Mouse (Mus musculus) gastrocnemius, postnatal 36 days (tissue): ENCODE measurements around the gene Btbd16. TPM values are rescaled to one million over a fixed set of nuclear protein-coding genes. Genes with fewer than 3 reads are reported as not detected.

ENCODE experiments used
- DNase-seq, 2 experiments: peaks; one replicate each; pipeline ENCODE4 v3.0.0; 2022
- intact Hi-C: fragments of 180-260 bp; cut with DNase I; formaldehyde crosslinking; loops from one replicate; pipeline ENCODE4 v1.15.1; 2025
- total RNA-seq, 2 experiments: library from RNA; stranded (reverse); gene quantifications; 2 replicates each; pipeline ENCODE4 v1.2.3; 2021

Btbd16 gene
- total RNA-seq, 2 experiments from 2014 or later = not detected

DNA sequence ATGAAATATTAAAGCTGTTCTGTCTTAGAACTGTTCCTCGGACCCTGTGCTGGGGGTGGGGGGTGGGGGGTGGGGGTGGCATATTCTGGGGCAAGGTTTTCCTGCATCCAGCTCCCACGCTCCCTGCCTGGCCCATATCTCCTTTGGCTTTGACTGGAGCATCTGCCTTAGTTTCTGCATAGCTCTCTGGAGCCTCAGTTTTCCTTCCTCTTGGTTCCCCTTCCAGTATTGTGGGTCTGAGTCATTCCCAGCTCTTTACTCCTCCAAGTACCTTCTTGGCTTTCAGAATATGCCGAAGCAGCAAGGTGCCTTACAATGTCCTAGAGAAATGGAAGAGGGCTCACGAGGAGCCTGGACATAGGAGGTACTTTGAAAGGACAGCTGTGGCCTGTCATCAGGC lies 36.4 kb downstream of the Btbd16 start:
- intact Hi-C loops = no loop called here
- DNase-seq = no peak

GRCm38 (mm10) chr7:130812407-130812806 lies 38.5 kb downstream of the Btbd16 start:
- intact Hi-C loops = no loop called here
- DNase-seq = no peak

DNA sequence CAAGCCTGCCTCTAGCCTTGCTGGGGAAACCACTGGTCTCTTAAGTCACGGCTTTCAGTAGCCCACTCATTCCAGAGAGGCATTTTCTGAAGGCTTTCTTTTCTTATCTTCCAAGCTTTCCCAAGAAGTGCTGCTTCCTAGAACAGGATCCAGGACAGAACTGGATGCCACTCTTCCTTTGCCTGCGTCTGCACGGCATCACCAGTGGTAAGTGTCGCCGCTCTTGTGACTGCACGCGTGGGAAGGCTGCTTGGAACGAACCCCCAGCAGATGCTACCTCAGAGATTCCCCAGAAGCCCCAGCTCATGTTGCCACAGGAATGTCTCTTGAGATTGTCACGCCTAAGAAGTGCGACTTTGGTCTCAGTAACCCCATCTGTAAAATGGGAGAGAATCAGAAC lies 41.7 kb downstream of the Btbd16 start:
- no peak for DNase-seq
- intact Hi-C loops = no loop called here

DNA sequence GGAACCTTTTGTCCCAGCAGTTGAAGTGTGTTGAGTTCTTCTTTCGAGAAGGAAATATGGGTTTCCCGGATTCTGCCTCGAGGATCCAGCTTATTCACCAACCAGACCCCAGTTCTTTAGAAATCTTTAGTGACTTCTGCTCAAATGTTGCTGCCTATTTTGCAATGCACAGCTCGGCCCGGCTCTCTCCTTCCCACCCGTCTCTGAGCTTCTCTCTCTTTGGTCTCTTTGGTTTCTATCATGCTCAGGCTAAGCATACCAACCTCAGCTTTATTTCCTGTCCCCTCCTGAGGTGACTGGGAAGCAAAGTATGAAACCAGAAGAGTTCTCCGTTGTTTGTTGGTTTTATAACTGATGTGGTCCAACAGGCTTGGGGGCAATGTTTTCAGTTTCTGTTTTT lies 42.4 kb downstream of the Btbd16 start:
- intact Hi-C loops = no loop called here
- no peak for DNase-seq

DNA sequence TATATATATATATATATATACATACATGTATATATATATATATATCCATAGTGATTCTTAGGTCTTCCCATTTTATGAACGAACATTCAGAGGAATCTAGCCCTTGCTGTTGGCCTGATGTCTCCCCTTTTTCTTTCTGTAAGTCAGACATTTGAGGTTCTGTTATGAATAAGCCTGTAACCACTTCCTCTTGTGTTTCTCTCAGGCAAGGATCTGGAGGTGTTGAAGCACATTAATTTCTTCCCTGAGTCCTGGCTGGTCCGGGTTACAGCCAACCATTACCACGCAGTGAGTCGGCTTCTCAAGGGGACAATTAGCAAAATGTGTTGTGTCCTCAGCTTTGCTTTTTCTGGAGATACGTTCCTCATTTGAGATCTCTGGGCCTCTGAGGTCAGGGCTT lies 44.9 kb downstream of the Btbd16 start:
- intact Hi-C loops = no loop called here
- DNase-seq = no peak

GRCm38 (mm10) chr7:130819624-130820023 lies 45.8 kb downstream of the Btbd16 start:
- DNase-seq = no peak
- intact Hi-C loops = no loop called here

DNA sequence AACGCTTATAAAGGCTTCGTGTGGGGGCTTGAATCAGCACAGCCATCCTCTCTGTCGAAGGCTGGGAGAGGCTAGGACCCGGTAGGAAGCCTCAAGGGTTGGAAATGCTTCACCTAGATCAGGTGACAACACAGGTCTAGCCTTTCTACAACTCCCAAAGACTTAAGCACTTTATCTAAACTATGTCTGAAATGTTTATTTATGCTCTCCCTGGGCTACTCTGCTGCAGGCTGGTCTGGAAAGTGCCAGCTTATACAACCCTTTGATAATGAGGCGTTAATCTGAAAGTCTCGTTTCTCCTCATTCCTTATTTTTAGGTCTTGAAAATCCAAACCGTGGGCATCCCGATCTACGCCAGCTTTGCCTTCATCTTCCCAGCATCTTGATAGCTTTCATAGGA lies 50.1 kb downstream of the Btbd16 start:
- no peak for DNase-seq
- intact Hi-C loops = loop anchor here (2.0 kb wide), 1 partner anchor 51 kb away; no protein-coding TSS in a partner anchor

DNA sequence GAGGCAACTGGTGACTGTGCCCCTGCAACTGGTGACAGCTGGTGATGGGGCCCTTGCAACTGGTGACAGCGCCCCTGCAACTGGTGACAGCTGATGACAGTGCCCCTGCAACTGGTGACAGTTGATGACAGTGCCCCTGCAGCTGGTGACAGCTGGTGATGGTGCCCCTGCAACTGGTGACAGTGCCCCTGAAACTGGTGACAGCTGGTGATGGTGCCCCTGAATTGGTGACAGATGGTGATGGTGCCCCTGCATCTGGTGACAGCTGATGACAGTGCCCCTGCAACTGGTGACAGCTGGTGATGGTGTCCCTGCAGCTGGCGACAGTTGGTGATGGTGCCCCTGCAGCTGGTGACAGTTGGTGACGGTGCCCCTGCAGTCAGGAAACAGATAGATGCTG lies 52.5 kb downstream of the Btbd16 start:
- intact Hi-C loops = loop anchor here (5.0 kb wide), 1 partner anchor 216 kb away; no protein-coding TSS in a partner anchor
- no peak for DNase-seq

DNA sequence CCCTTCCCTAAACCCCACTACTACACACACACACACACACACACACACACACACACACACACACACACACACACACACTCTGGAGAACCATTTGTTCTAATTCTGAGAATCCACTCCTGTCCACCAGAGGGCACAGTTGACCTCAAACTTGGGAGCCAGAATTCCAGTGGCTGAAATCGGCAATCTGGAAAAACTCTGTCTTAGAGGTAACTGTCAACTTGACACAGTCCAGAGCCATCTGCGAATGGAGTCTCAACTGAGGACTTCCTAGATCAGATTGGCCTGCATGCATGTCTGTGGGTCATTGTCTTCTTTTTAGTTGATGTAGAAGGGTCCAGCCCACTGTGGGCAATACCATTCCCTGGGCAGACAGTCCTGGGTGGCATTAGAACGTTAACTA lies 53.6 kb downstream of the Btbd16 start:
- DNase-seq = peak in 1 of 2 experiments; percentile 32
- intact Hi-C loops = loop anchor here (5.0 kb wide), 1 partner anchor 215 kb away; no protein-coding TSS in a partner anchor

- intact Hi-C loops = loop anchor here (2.0 to 5.0 kb wide), 2 partner anchors 87 to 214 kb away; no protein-coding TSS in a partner anchor
- no peak for DNase-seq
Observed at GRCm38 (mm10) chr7:130827844-130828403, 54.1 kb downstream of the Btbd16 start.

GRCm38 (mm10) chr7:130828475-130828874 lies 54.6 kb downstream of the Btbd16 start:
- intact Hi-C loops = loop anchor here (2.0 to 5.0 kb wide), 2 partner anchors 86 to 214 kb away; no protein-coding TSS in a partner anchor
- no peak for DNase-seq

GRCm38 (mm10) chr7:130831586-130831985 lies 57.7 kb downstream of the Btbd16 start:
- intact Hi-C loops = no loop called here
- DNase-seq = no peak

DNA sequence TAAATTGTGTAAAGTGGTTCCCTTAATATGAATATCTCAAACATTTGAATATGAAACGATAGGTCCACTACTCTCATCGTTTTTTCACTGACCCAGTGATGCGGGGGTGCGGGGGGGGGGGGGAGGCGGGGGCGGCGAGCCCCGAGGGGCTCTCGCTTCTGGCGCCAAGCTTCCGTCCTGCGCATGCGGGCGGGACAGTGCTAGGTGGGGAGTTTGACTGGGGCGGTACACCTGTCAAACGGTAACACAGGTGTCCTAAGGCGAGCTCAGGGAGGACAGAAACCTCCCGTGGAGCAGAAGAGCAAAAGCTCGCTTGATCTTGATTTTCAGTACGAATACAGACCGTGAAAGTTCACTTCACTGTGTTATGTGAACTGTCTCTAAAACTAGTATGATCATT lies 60.4 kb downstream of the Btbd16 start:
- no peak for DNase-seq
- intact Hi-C loops = no loop called here

DNA sequence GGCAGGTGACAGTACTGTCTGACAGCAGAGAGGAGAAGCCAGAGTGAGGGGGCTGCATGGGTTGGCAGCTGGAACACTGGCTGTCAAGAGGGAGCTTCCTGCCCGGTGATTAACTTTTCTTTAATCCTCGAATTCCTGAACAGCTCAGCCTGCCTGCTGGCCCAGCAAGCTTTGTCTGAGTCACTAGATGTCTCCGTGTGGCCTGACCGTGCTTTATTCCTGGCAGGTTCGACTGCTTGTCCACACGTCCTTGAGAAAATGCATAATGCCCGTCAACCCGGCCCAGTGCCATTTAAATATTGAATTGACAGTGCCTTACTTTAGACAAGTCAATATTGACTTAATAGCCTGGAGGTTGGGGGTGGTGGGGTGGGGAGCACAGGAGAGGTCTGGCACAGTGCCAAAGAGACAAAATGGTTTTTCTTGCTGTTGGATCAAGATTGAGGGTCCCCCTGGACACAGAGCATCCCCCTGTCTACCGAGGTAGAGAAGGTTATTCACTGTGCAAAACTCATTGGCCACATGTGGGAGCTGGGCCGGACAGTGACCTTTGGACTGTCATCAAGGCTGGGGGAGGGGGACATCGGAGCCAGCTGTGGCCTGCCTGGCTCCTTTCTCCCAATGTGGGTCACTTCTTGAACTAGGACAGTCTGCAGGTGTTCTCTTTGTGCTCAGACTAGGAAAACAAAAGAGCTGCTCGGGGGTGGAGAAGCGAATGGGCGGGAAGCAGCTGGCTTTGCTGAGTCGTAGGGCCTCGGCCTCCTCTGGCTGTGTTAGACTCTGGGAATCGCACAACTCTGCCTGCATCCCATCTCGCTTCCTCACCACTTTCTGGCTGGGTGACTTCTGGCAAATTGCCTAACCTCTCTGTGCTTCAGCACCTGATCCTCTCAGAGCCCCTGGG lies 61.3 kb downstream of the Btbd16 start:
- intact Hi-C loops = no loop called here
- DNase-seq = no peak

GRCm38 (mm10) chr7:130836066-130836465 lies 62.2 kb downstream of the Btbd16 start:
- intact Hi-C loops = no loop called here
- DNase-seq = no peak

DNA sequence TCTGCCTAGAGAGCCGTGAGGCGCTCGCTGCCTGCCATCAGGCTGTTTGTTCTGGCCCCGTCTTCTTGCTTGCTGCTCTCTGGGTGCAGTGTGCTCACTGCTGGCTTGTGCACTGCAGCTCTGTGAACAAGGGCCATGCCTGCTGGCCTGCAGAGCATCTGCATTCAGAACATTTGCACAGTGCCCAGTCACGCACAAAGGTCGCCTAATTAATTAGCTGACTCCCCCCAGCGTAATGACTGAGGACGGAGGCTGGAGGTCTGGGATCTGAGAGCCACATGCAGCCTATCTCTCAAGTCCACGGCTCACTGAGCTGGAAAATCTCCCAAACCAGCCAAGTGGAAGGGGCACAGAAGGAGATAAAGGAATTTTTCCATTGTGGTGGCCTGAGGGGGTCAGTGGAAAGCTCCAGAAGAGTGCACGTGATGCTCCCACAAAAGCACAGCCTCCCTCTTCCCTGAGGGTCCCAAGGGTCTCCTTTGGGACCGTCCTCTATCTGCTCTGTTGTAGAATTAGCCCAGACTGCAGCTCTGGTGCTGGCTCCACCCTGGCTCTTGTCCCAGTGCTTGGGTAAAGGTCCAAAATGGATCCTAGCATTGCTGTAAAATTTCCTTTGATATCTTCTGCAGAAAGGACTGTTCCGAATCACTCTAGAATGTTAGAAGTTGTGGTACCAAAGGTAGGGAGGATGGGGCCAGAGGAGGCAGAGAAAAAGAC lies 64.2 kb downstream of the Btbd16 start:
- no peak for DNase-seq
- intact Hi-C loops = no loop called here

DNA sequence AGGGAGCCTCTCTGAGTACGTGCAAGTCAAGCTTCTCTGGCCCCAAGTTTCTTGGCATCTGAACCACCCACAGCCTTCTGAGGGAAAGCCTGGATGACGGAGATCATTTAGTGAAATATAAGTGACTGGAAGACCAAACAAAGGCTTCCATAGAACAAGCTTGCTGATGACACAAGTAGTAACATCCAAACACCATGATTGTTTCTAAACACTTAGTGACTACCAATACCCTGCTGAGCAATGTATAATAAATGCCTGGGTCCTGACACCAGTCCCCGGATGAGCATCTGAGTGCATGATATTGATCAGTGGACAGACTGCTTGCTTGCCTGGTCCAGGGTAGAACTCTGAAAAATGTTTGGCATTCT lies 64.8 kb downstream of the Btbd16 start:
- intact Hi-C loops = no loop called here
- DNase-seq = no peak

DNA sequence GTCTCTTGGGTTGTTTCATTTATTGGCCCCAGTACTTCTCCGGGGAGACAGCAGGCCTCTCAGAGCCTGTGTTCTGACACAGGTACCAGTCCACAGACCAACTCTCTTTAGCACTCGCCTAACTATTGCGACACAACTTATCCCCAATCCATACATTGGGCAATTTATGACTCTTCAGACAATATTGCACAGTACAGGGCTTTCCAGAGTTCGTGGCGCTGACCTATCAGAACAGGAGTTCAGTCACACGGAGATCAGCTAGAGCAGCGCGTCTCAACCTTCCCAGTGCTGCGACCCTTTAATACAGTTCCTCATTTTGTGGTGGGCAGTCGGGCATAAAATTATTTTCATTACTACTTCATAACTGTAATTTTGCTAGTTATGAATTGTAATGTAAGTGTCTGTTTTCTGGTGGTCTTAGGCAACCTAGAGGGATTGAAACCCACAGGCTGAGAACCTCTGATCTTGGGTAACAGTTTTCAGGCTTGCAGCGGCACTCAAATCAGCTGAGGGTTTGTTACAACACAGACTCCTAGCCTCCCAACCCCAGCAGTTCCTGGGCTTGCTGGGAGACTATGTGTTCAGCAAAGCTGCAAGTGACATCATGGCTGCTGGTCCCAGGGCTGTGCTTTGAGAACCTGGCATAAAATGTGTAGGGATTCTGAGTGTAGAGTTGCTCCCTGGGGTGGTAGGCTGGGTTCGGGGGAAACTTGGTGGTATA lies 65.7 kb downstream of the Btbd16 start:
- intact Hi-C loops = no loop called here
- no peak for DNase-seq

DNA sequence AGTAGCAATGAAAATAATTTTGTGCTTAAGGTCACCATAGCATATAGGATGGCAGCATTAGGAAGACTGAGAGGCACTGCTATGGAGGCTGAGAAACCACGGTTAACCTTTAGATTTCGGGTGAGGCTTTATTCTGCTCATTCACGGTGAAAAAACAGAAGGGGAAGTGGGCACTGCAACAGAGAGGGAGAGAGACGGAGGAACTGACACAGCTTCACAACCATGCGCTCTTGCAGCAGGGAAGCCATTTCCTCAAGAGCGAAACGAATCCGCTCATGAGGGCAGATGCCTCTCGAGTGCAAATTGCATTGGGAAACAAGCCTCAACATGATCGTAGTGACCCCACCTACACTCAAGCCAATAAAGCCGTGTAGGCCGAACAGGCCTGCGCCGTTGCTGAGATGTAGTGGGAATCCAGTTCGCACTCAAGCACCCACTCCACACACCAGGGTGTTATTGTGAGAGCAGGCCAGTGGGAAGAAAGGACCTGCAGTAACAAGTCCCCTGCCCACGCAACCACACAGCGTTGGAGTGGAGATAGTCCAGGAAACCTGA lies 73.4 kb downstream of the Btbd16 start:
- DNase-seq = no peak
- intact Hi-C loops = no loop called here

DNA sequence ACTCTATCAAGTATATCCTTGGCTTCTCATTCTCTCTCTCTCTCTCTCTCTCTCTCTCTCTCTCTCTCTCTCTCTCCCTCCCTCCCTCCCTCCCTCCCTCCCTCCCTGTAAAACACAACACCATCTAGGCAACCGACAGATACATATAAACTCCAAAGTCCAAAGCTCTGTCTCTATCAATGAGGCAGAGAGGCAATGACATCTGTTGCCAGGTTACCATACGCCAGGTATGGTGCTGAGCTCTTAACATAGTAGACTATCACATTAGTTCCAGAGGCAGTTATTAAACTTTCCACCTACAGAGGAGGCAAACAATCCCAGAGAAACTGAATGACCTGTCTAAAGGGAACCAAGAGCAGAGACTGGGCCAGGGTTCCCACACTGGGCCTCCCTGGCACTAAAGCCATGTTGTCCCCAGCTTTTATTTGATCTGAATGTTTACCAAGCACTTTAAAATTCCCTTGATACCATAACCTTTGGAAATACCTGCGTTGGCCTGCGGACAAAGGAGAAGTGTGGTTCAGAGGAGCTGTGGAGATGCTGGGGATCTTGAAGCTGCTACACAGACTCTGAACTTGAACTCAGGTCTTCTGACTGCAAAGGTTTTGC lies 80.9 kb downstream of the Btbd16 start:
- intact Hi-C loops = no loop called here
- no peak for DNase-seq
